Mouse (Mus musculus): ENCODE measurements around the gene Alas2. TPM values are rescaled to one million over a fixed set of nuclear protein-coding genes. Genes with fewer than 3 reads are reported as not detected.

Alas2 gene
- polyA plus RNA-seq, 1 experiment from 2014 or later, result 143 TPM

DNA sequence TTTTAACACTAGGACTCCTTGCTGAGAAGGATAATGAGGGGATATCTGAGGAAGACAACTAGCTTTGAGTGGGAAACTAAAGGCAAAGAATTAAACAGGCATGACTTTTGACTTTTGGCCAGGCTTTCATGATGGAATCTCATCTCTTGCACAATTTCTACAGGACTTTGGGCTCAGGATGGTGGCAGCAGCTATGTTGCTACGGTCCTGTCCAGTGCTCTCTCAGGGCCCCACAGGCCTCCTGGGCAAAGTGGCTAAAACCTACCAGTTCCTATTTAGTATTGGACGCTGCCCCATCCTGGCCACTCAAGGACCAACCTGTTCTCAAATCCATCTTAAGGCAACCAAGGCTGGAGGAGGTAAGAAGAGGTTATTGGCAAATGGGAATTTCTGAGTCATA lies 4.8 kb downstream of the Alas2 start:
- H3K9ac ChIP-seq (ENCODE audit: low read length), result no peak overlapping the region
- no peak for ATAC-seq (ENCODE audit: low read depth)
- no peaks in the 10 kb centered on the region for H3K4me1 ChIP-seq (replicated peaks; ENCODE audit: control insufficient read depth, insufficient read depth, low read length)
- no peaks in the 10 kb centered on the region for H3K36me3 ChIP-seq (ENCODE audit: control insufficient read depth, insufficient read depth, low read length)
- no peak overlapping the region for H3K4me3 ChIP-seq (ENCODE audit: low read length)
- 87% methylated on average over 2 of the region's 2 CpGs for WGBS
- H3K27me3 ChIP-seq (ENCODE audit: control insufficient read depth, insufficient read depth, low read depth, low read length), result no peaks in the 10 kb centered on the region
- no peaks in the 10 kb centered on the region for H3K9me3 ChIP-seq (ENCODE audit: control insufficient read depth, low read length)
- no peak overlapping the region for H3K4me2 ChIP-seq (ENCODE audit: low read depth, low read length)
- H3K27ac ChIP-seq (ENCODE audit: low read length), result no peak overlapping the region

DNA sequence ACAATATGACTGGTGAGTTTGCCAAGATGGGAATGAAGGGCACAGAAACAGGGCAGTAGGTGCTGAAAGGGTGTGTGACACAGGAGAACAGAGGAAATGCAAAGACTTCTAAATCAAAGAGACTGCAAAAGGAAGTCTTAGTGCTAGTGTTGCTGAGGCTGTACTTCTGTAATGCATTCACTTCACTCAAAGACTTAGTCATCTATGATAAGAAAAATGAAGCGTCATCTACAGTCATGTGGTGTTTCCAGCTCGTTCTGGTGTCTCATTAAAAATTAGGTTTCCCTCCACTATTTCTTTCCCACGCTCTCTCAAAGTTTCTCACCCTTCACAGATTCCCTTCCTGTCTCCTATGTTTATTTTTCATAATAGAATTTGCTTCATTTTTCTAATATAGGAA lies 6.9 kb downstream of the Alas2 start:
- Histone ChIP-seq H3K4me2 (ENCODE audit: low read depth, low read length) (no peak overlapping the region), H3K4me1 (replicated peaks; ENCODE audit: control insufficient read depth, insufficient read depth, low read length) (no peaks in the 10 kb centered on the region), H3K36me3 (ENCODE audit: control insufficient read depth, insufficient read depth, low read length) (no peaks in the 10 kb centered on the region), H3K9me3 (ENCODE audit: control insufficient read depth, low read length) (no peaks in the 10 kb centered on the region), H3K9ac (ENCODE audit: low read length) (no peak overlapping the region), H3K27ac (ENCODE audit: low read length) (no peak overlapping the region), H3K4me3 (ENCODE audit: low read length) (no peak overlapping the region), H3K27me3 (ENCODE audit: control insufficient read depth, insufficient read depth, low read depth, low read length) (no peaks in the 10 kb centered on the region)
- 75% methylated on average over 3 of the region's 3 CpGs for WGBS
- no peak for ATAC-seq (ENCODE audit: low read depth)

DNA sequence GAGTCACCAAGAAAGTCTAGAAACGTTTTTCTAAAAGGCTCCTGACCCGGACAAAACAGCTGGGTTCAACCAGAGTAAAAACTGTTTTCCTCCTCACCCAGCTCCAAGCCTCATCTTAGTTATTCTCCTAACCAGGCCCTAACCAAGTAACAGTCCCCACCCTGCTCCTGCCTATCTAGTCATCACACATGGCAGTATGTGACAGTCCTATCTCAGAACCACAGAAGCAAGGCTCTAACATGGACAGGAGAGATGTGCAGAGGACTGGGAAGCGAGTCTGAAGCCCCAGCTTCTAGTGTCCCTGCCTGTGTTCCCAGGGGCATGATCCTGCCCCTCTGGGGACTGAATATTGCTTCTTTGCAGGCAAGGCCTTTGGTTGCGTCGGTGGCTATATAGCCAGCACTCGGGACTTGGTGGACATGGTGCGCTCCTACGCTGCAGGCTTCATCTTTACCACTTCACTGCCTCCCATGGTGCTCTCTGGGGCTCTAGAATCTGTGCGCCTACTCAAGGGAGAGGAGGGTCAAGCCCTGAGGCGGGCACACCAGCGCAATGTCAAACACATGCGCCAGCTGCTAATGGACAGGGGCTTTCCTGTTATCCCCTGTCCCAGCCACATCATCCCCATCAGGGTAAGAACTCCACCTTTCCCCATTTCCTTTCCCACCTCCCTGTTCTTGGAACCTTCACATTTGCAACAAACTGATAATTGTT lies 17.6 kb downstream of the Alas2 start:
- Histone ChIP-seq H3K27me3 (ENCODE audit: control insufficient read depth, insufficient read depth, low read depth, low read length) (no peaks in the 10 kb centered on the region), H3K9ac (ENCODE audit: low read length) (no peak overlapping the region), H3K27ac (ENCODE audit: low read length) (no peak overlapping the region), H3K4me1 (replicated peaks; ENCODE audit: control insufficient read depth, insufficient read depth, low read length) (no peaks in the 10 kb centered on the region), H3K4me3 (ENCODE audit: low read length) (no peak overlapping the region), H3K36me3 (ENCODE audit: control insufficient read depth, insufficient read depth, low read length) (no peaks in the 10 kb centered on the region; the same call in 1 of the 2 replicates), H3K4me2 (ENCODE audit: low read depth, low read length) (no peak overlapping the region), H3K9me3 (ENCODE audit: control insufficient read depth, low read length) (no peaks in the 10 kb centered on the region)
- WGBS, result 80% methylated on average over 11 of the region's 12 CpGs
- no peak for ATAC-seq (ENCODE audit: low read depth)

DNA sequence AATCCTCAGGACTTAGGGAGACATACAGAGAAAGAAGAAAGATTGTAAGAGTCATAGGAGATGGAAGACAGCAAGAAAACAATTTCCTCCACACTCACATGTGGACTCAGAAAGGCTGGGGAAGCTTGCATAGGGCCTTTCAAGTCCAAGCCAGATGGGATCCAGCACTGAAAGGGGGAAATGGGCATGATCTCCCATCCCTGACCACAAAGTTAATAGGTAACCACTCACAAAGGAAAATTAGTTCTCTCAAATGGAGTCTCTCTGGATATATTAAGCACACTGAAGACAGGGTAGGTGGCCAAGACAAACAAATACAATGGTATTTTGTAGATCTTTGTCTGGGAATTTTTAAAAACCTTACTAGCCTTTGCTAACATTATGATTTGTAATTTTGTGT lies 34.7 kb downstream of the Alas2 start:
- Histone ChIP-seq H3K27ac (ENCODE audit: low read length) (no peak overlapping the region), H3K4me1 (replicated peaks; ENCODE audit: control insufficient read depth, insufficient read depth, low read length) (no peaks in the 10 kb centered on the region), H3K9me3 (ENCODE audit: control insufficient read depth, low read length) (no peaks in the 10 kb centered on the region), H3K27me3 (ENCODE audit: control insufficient read depth, insufficient read depth, low read depth, low read length) (no peaks in the 10 kb centered on the region), H3K4me2 (ENCODE audit: low read depth, low read length) (no peak overlapping the region), H3K9ac (ENCODE audit: low read length) (no peak overlapping the region), H3K4me3 (ENCODE audit: low read length) (no peak overlapping the region), H3K36me3 (ENCODE audit: control insufficient read depth, insufficient read depth, low read length) (peaks cover 10% of the 10 kb centered on the region)
- no peak for ATAC-seq (ENCODE audit: low read depth)

DNA sequence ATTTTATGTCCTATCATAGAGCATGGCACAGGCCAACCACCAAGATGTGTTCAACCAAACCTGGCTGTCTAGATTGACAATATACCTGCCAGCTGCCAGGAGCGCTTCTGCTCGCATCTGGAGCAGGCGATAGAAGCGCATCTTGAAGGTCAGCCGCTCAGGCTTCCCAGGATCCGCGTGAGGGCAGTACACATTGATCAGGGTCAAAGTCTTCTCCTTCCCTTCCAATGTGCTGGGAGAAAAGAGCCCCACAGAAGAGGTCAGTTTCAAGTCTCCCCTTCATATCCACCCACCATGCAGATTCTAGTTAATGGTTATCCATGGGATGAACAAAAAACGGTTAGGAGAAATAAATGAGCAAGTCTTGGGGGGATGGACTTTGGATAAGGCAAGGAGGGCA lies 37.9 kb downstream of the Alas2 start:
- H3K9me3 ChIP-seq (ENCODE audit: control insufficient read depth, low read length), result no peaks in the 10 kb centered on the region
- no peak overlapping the region for H3K27ac ChIP-seq (ENCODE audit: low read length)
- H3K4me1 ChIP-seq (replicated peaks; ENCODE audit: control insufficient read depth, insufficient read depth, low read length), result 0 out of 2 replicates have a peak, but pooled peaks cover 4% of the 10 kb centered on the region
- 91% methylated on average over 8 of the region's 8 CpGs for WGBS
- H3K9ac ChIP-seq (ENCODE audit: low read length), result no peak overlapping the region
- H3K36me3 ChIP-seq (ENCODE audit: control insufficient read depth, insufficient read depth, low read length), result peaks cover 10% of the 10 kb centered on the region
- H3K4me3 ChIP-seq (ENCODE audit: low read length), result no peak overlapping the region
- no peaks in the 10 kb centered on the region for H3K27me3 ChIP-seq (ENCODE audit: control insufficient read depth, insufficient read depth, low read depth, low read length)
- no peak for ATAC-seq (ENCODE audit: low read depth)
- no peak overlapping the region for H3K4me2 ChIP-seq (ENCODE audit: low read depth, low read length)

DNA sequence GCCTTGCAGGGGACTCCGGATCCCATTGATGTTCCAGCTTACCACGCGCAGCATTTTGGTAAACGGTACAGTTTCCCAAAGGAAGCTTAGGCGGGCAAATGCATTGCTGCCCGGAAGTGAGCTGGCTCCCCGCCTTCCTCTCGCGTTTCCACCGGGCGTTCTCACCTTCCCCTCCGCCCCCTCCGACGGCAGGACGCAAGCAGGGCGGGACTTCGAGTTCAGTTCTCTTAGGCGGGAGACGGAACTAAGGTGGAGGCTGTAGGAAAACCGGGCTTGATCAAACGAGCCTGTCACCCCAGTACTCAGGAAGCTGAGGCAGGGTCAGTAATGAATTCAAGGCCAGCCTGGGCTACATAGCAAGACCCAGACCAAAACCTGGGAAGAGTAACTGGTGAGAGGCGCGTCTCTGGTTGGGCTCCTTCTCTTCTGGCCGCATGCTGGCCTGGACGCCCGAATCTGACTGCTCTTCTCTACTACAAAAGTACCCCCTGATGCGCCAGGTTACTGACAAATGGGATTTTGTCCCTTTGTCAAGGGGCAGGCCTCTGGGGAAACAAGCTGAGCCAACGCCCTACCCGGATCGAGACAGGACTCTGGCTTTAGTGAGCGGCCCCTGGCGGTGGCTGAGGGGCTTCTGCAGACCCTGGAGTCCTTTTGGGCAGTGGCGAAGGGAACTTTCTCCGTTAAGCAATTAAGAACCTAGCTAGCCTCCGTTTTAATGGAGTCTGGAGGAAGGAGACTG lies 41.0 kb downstream of the Alas2 start, which contains the start of gene Pfkfb1:
Pfkfb1 (plus strand) TSS at position 207 of the 742 bp plus-strand sequence.
- Histone ChIP-seq H3K4me2 (ENCODE audit: low read depth, low read length) (peak within 1 kb of the TSS; percentile 59), H3K4me1 (replicated peaks; ENCODE audit: control insufficient read depth, insufficient read depth, low read length) (0 out of 2 replicates have a peak, but pooled peaks cover 4% of the 10 kb centered on the region), H3K27ac (ENCODE audit: low read length) (peak within 1 kb of the TSS; percentile 87), H3K27me3 (ENCODE audit: control insufficient read depth, insufficient read depth, low read depth, low read length) (no peaks in the 10 kb centered on the region), H3K36me3 (ENCODE audit: control insufficient read depth, insufficient read depth, low read length) (peaks cover 4% of the 10 kb centered on the region; the same call in 1 of the 2 replicates), H3K4me3 (ENCODE audit: low read length) (peak within 1 kb of the TSS; percentile 62), H3K9me3 (ENCODE audit: control insufficient read depth, low read length) (no peaks in the 10 kb centered on the region), H3K9ac (ENCODE audit: low read length) (peak within 1 kb of the TSS; percentile 75)
- ATAC-seq (ENCODE audit: low read depth), result peak; percentile 96
- WGBS, result 20% methylated on average over 35 of the region's 35 CpGs

DNA sequence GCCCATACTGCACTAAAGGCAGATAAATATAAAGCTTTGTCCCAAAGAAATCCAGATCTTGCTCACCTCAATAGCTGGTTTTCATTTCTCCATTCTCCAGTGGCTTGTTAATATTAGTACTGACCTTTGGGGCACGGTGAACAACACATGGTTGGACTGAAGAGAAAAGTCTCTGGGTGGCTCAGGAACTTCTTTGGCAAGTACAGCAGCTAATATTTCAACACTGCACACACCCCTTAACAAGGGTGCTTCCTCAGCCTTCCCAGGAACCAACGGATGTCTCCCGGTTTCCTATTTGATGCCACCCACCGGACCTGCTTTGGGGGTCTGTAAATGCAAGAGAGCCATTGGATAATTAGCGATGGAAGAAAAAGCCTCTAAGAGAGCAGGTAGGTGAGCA lies 42.5 kb downstream of the Alas2 start, which contains the start of gene Apex2:
Apex2 (minus strand) TSS at position 173 of the 400 bp plus-strand sequence.
- H3K27ac ChIP-seq (ENCODE audit: low read length), result peak within 1 kb of the TSS; percentile 87; the same call in 1 of the 2 replicates
- H3K9me3 ChIP-seq (ENCODE audit: control insufficient read depth, low read length), result no peaks in the 10 kb centered on the region
- H3K4me3 ChIP-seq (ENCODE audit: low read length), result peak within 1 kb of the TSS; percentile 62
- ATAC-seq (ENCODE audit: low read depth), result no peak
- H3K27me3 ChIP-seq (ENCODE audit: control insufficient read depth, insufficient read depth, low read depth, low read length), result no peaks in the 10 kb centered on the region
- H3K9ac ChIP-seq (ENCODE audit: low read length), result peak within 1 kb of the TSS; percentile 75
- 0 out of 2 replicates have a peak, but pooled peaks cover 4% of the 10 kb centered on the region for H3K4me1 ChIP-seq (replicated peaks; ENCODE audit: control insufficient read depth, insufficient read depth, low read length)
- H3K4me2 ChIP-seq (ENCODE audit: low read depth, low read length), result peak within 1 kb of the TSS; percentile 56
- H3K36me3 ChIP-seq (ENCODE audit: control insufficient read depth, insufficient read depth, low read length), result peaks cover 1% of the 10 kb centered on the region; the same call in 1 of the 2 replicates
- 71% methylated on average over 5 of the region's 5 CpGs for WGBS

DNA sequence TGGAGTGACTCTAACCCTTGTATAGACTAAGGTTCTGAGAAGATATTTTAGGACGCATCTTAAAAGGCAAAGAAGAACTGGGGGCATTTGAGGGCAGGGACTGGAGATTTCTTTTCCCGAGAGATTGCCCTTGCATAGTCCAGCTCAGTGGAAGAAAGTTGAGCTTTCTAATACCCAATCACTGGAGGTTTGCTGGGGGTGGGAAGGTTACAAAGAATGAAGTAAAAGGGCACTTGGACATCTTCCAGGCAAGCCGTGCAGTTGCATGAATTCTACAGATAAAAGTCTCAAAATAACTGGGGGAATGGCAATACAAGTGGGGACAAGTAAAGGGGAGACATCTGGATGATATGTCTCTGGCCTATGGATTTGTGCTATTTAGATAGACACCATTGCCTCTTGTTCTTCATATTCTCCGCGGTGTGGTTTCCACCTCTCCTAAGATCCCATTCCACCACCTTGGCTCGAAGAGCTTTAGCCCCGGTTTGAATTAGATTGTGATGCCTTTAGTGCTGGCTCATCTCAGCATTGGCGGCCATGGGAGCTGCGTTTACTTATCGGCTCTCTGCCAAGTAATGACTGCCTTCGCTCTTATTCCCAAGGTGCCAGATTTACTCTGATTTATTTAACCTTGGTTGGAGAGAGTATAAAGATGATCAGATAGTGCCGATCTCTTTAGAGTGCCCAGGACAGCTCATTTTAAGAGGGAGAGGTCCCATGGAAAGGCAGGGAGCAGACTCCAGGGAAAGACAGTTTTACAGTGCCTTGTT lies 46.3 kb downstream of the Alas2 start:
- 73% methylated on average over 12 of the region's 12 CpGs for WGBS

DNA sequence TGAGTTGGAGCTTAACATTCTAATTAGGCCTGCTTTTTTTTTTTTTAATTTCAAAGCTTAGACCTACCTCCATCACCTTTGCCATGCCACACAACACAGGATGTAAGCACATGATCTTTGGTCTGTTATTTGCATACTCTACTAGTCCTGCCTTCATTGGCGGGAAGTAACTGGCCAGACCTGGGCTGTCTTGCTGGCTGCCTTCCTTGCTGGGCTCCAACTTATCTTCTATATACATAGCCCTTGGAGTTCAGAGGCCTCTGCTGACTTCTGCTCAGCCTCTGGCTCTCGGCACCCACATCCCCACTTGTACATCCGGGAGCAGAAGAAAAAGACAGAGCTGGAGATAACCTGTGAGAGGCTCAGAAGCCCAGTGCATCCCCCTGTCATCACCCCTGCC lies 47.0 kb downstream of the Alas2 start:
- ATAC-seq (ENCODE audit: low read depth), result no peak
- no peak overlapping the region for H3K9ac ChIP-seq (ENCODE audit: low read length)
- no peaks in the 10 kb centered on the region for H3K9me3 ChIP-seq (ENCODE audit: control insufficient read depth, low read length)
- no peak overlapping the region for H3K27ac ChIP-seq (ENCODE audit: low read length)
- no peaks in the 10 kb centered on the region for H3K27me3 ChIP-seq (ENCODE audit: control insufficient read depth, insufficient read depth, low read depth, low read length)
- H3K4me1 ChIP-seq (replicated peaks; ENCODE audit: control insufficient read depth, insufficient read depth, low read length), result no peaks in the 10 kb centered on the region
- WGBS, result 75% methylated on average over 3 of the region's 3 CpGs
- H3K4me3 ChIP-seq (ENCODE audit: low read length), result no peak overlapping the region
- H3K4me2 ChIP-seq (ENCODE audit: low read depth, low read length), result no peak overlapping the region
- no peaks in the 10 kb centered on the region for H3K36me3 ChIP-seq (ENCODE audit: control insufficient read depth, insufficient read depth, low read length)

More for the DNA sequence above, 46.3 kb downstream of the Alas2 start:
- H3K9ac ChIP-seq (ENCODE audit: low read length), result no peak overlapping the region
- no peak overlapping the region for H3K27ac ChIP-seq (ENCODE audit: low read length)
- H3K4me3 ChIP-seq (ENCODE audit: low read length), result no peak overlapping the region
- no peaks in the 10 kb centered on the region for H3K36me3 ChIP-seq (ENCODE audit: control insufficient read depth, insufficient read depth, low read length)
- ATAC-seq (ENCODE audit: low read depth), result no peak
- H3K4me2 ChIP-seq (ENCODE audit: low read depth, low read length), result no peak overlapping the region
- H3K4me1 ChIP-seq (replicated peaks; ENCODE audit: control insufficient read depth, insufficient read depth, low read length), result 0 out of 2 replicates have a peak, but pooled peaks cover 4% of the 10 kb centered on the region
- H3K9me3 ChIP-seq (ENCODE audit: control insufficient read depth, low read length), result no peaks in the 10 kb centered on the region
- no peaks in the 10 kb centered on the region for H3K27me3 ChIP-seq (ENCODE audit: control insufficient read depth, insufficient read depth, low read depth, low read length)
